Mouse (Mus musculus): ENCODE results near the gene Ear10.
"Not testable (repeated sequence)": the region's sequence is repeated elsewhere in the genome, so short reads cannot be mapped to it uniquely, and the experiment has no call there.

- TF ChIP-seq POLR2A (IDR thresholded peaks at IDR 0.05; ENCODE audit: borderline replicate concordance, extremely low read depth, insufficient read depth, insufficient read length, poor library complexity, severe bottlenecking); CTCF (IDR thresholded peaks at IDR 0.05; ENCODE audit: borderline replicate concordance, extremely low read depth, insufficient read depth, insufficient read length): not testable (repeated sequence)
These were observed 32.1 kb downstream of the Ear10 start for GRCm38 (mm10) chr14:43891288-43891687.
